Mouse (Mus musculus) heart, adult 9 months (tissue): Measurements from ENCODE around the gene Snta1.

Experiments used
- DNase-seq, 2 experiments: peaks; one replicate each; pipeline ENCODE4 v3.0.0; 2022; ENCODE audit warnings: low spot score in 2 of 2

The Snta1 gene

DNA sequence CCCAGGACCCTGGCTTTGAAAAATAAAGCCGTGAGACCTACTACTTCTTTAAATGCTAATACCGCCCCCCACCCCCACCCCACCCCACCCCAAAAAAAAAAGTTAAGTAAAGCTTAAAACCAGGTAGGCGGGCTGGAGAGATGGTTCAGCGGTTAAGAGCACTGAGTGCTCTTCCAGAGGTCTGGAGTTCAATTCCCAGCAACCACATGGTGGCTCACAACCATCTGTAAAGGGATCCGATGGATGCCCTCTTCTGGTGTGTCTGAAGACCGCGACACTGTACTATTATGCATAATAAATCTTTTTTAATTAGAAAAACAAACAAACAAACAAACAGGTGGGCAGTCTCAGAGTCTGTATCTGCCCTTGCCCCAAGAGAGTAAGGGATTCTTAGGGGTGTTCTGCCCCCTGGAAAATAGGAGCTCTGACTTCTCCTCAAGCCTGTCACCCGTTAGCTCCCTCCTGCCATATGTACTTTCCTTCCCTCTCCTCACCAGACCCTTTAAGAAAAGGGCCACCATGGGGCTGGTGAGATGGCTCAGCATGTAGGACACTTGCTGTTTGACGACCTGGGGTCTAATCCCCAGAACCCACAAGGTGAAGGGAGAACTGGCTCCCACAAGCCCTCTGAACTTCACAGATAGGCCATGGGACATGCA lies 34.9 kb downstream of the Snta1 start, which contains the start of gene Cdk5rap1:
Cdk5rap1 (minus strand) TSS at position 169 of the 659 bp plus-strand sequence.
- no peak for DNase-seq

GRCm38 (mm10) chr2:154372151-154372829 lies 35.6 kb downstream of the Snta1 start:
- peak; percentile 77 to 86 for DNase-seq

GRCm38 (mm10) chr2:154367510-154367909 lies 40.4 kb downstream of the Snta1 start:
- no peak for DNase-seq

DNA sequence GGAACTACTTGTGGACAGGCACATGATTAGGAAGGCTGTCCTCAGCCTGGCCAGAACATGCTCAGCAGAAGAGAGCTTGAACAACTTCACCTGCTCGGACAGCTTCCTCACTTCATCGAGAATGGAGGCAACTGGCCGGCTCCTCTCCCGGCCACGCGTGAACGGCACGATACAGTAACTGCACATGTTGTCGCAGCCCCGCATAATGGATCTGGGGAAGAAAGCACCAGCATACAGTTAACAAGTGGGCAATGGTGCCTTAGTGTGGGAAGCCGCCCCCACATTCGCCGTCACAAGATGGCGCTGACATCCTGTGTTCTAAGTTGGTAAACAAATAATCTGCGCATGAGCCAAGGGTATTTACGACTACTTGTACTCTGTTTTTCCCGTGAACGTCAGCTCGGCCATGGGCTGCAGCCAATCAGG lies 53.9 kb downstream of the Snta1 start:
- peak in 1 of 2 experiments; percentile 11 for DNase-seq

DNA sequence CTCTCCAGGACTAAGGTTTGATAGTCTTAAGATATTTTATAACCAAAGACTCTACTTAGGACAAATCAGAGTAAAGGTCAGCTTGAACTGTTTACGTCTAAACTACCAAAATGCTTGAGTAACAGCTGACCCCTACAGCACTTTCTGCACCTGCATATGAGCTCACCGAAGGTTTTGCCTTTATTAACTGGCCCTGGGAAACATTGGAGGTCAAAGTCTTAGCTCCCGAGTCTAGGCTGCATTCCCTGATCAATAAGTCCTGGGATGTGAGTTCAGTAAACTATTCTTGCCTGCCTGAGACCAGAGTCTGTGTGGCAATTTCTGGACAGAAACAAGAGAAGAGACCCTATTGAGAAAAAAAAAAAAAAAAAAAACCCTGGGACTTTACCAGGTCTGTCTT lies 59.7 kb downstream of the Snta1 start:
- DNase-seq, result no peak

DNA sequence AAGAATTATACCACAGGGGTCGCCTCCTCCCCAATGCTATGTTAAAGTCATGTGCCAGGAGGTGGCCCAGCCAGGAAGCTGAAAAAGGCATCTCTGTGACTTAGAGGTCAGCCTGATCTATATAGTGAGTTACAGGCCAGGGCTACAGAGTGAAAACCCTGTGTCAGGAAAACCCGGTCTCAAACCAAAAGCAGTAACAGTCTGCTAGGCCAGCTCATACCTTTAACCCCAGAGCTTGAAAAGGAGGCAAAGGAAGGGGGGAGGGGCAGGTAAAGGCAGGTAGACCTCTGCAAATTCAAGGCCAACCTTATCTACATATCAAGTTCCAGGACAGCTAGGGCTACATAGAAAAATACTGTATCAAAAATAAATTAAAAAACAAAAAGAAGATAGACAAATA lies 68.5 kb downstream of the Snta1 start:
- DNase-seq, result no peak

DNA sequence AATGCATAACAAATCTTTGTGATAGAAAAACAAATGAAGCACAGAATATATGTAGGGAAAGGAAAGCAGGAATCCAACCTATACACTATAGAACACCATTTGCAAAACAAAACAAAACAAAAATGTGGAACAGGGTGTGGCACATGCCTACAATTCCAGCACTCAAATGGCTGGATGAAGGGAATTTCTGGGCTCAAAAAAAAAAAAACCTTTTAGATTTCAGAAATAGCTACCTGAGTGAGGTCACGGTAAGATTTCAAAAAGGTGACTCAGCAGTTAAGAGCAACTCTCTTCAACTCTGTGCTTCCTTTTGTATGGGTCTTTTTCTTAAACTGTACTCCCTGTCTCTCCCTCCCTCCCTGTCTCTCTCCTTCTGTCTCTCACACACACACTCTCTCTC lies 69.7 kb downstream of the Snta1 start:
- DNase-seq, result no peak

DNA sequence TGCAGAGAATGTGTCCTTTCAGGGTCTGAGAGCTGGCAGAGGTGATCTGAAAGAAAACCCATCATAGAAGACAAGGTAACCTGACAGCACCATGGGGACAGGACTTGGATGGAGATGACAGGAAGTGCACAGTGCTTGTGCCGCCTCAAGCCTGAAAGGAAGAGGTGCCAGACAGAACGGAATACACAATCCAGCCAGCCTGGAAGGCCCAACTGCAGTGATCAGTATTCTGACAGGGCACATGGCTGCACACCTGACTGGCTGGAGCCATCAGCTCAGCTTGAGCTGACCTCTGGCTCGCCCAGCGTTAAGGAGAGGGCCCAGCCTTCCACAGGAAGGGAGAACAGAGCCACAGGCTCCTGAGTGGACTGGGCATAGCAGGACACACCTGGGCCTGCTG lies 72.3 kb downstream of the Snta1 start:
- no peak for DNase-seq

GRCm38 (mm10) chr2:154326852-154327251 lies 81.0 kb downstream of the Snta1 start:
- no peak for DNase-seq
